Mouse (Mus musculus): ENCODE results near the gene Kcnh1.

Gene Kcnh1

GRCm38 (mm10) chr1:192525711-192526350, 335.3 kb downstream of the Kcnh1 start:
- DNase-seq (ENCODE audit: low spot score in 2 of 2): no peak

- DNase-seq (ENCODE audit: low spot score in 2 of 2): no peak
These were observed 341.0 kb downstream of the Kcnh1 start for GRCm38 (mm10) chr1:192531490-192532146.

- no peak for DNase-seq (ENCODE audit: low spot score in 2 of 2)
These were observed 341.6 kb downstream of the Kcnh1 start for GRCm38 (mm10) chr1:192532212-192532611.

- DNase-seq (ENCODE audit: low spot score in 2 of 2): no peak
These were observed 342.4 kb downstream of the Kcnh1 start for GRCm38 (mm10) chr1:192533016-192533415.

- no peak for DNase-seq (ENCODE audit: low spot score in 2 of 2)
These were observed 345.9 kb downstream of the Kcnh1 start for GRCm38 (mm10) chr1:192536440-192536839.

GRCm38 (mm10) chr1:192537169-192537568, 346.6 kb downstream of the Kcnh1 start:
- DNase-seq (ENCODE audit: low spot score in 2 of 2): no peak

GRCm38 (mm10) chr1:192542093-192542492, 351.5 kb downstream of the Kcnh1 start:
- no peak for DNase-seq (ENCODE audit: low spot score in 2 of 2)

GRCm38 (mm10) chr1:192543686-192544085, 353.1 kb downstream of the Kcnh1 start:
- no peak for DNase-seq (ENCODE audit: low spot score in 2 of 2)

- no peak for DNase-seq (ENCODE audit: low spot score in 2 of 2)
These were observed 353.5 kb downstream of the Kcnh1 start for GRCm38 (mm10) chr1:192544091-192544490.

- DNase-seq (ENCODE audit: low spot score in 2 of 2): no peak
These were observed 354.3 kb downstream of the Kcnh1 start for GRCm38 (mm10) chr1:192544901-192545300.

- no peak for DNase-seq (ENCODE audit: low spot score in 2 of 2)
These were observed 356.3 kb downstream of the Kcnh1 start for GRCm38 (mm10) chr1:192546843-192547242.

- no peak for DNase-seq (ENCODE audit: low spot score in 2 of 2)
These were observed 360.0 kb downstream of the Kcnh1 start for GRCm38 (mm10) chr1:192550561-192550960.

- peak in 1 of 2 experiments; percentile 20 for DNase-seq (ENCODE audit: low spot score in 2 of 2)
These were observed 364.9 kb downstream of the Kcnh1 start for GRCm38 (mm10) chr1:192555516-192555915.

- no peak for DNase-seq (ENCODE audit: low spot score in 2 of 2)
These were observed 367.5 kb downstream of the Kcnh1 start for GRCm38 (mm10) chr1:192557978-192558594.

GRCm38 (mm10) chr1:192559341-192559740, 368.8 kb downstream of the Kcnh1 start:
- DNase-seq (ENCODE audit: low spot score in 2 of 2): no peak
